Mouse (Mus musculus): ENCODE measurements around the gene Gnptab. TPM values are rescaled to one million over a fixed set of nuclear protein-coding genes. Genes with fewer than 3 reads are reported as not detected.

Gnptab gene
- total RNA-seq, 2 experiments from 2014 or later = 25.2 to 28.7 TPM

DNA sequence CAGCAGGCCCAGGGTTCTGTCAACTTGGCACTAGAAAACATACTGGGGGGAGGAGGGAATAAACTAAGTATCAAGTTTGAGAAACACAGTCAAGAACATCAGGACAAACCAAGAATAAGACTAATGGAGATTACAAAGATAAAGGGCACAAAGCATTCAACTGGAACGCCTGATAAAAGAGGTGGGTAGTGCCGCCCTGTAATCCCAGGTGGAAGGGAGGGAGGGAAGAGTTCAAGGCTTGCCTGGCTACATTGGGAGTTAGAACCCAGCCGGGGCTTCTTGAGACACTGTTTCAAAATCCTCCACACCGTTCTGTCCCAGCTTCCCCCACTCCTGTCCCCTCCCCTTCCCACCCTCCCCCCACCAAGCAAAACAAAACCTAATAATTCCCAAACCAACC, 1.3 kb upstream of the Gnptab start:
- no peak for DNase-seq

GRCm38 (mm10) chr10:88380002-88380401, 1.1 kb downstream of the Gnptab start:
- peak; percentile 44 to 58 for DNase-seq

DNA sequence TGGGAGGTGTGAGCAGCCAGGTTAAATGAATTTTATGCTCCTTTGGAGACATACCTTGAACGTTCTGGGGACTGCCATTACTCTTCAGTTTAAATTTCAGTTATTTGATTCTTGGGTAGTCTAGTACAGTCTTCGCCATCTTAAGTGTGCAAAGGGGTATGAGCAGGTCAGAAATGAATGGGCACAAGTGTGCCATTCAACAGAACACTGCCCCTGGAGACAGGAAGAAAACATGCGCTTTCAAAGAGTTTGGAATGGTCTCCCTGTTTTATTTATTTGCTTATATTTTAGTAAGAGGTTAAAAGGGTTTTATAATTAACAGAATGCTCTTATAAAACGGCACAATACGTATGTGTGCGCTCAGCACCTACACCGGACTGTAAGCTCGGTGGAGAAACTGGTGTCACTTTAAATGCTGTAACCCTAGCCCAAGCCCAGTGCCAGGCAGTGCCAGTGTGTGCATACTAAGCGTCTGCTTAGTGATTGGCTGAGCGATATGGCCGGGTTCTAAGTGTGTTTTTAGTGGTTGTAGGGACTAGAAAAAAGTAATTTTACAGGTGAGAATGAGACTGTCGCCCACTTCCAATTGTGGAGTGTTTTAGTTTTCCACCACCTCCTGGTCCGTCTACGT, 1.6 kb downstream of the Gnptab start:
- DNase-seq = no peak

GRCm38 (mm10) chr10:88381286-88381685, 2.4 kb downstream of the Gnptab start:
- no peak for DNase-seq

- no peak for DNase-seq
These were observed 3.1 kb downstream of the Gnptab start for GRCm38 (mm10) chr10:88382009-88382408.

DNA sequence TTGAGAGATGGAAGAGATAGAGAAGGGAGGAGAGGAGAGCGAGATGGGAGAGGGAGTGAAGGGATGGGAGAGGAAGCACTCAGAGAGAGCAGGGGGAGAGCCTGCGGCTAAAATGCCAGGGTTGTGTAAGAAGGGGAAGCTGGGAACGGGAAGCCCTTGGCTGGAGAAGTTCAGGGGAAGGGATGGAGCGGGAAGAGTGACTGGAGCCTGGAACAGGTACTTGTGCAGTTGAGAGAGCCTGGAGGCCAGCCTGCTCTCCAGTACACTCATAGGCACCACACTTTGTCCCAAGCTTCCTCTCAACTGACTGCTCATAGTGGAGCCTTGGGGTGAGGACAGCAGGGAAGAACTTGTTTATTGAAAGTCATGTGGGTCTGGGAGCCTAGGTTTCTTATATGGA, 4.5 kb downstream of the Gnptab start:
- no peak for DNase-seq

- DNase-seq = no peak
These were observed 5.1 kb downstream of the Gnptab start for GRCm38 (mm10) chr10:88384081-88384480.

GRCm38 (mm10) chr10:88385290-88385689, 6.4 kb downstream of the Gnptab start:
- no peak for DNase-seq

- no peak for DNase-seq
These were observed 6.8 kb downstream of the Gnptab start for GRCm38 (mm10) chr10:88385758-88386157.

DNA sequence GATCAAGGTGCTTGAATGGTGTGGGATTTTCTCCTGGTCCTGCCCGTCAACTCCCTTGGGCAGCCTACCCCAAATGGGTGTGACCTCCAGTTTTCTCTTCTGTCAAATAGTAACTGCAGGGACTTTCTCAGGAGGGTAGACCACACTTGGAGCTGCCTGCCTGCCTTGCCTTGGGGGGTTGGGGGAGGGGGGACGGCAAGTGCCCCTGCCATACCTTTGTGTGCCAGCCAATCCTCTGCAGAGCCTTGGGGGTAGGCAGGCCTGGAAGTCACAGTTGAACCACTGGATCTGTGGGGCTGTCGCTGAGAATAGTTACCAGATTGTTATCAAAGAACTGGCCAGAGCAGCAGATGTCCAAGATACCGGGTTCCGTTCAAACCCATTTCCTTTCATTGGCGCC, 7.3 kb downstream of the Gnptab start:
- DNase-seq = no peak

DNA sequence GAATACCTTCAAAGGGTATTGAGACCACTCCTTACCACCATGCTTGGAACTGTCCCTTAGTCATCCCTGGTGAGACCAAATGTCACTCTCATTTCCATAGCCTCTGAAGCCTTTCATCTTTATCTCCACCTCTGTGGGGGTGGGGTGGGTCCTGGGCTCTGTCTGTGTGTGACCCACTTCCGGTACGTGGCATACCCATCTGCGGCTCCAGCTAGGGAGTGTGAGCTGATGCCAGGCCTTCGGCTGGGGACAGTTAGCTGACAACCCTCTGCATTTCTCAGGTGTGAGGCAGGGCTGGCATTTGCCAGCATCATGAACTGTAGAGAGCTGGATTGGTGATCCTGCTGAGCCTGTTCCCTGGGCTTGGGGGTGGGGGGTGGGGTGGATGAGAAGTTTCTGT, 10.6 kb downstream of the Gnptab start:
- peak; percentile 24 to 49 for DNase-seq

GRCm38 (mm10) chr10:88390096-88390790, 11.3 kb downstream of the Gnptab start:
- peak; percentile 8 to 42 for DNase-seq

- DNase-seq = no peak
These were observed 12.6 kb downstream of the Gnptab start for GRCm38 (mm10) chr10:88391495-88391894.

DNA sequence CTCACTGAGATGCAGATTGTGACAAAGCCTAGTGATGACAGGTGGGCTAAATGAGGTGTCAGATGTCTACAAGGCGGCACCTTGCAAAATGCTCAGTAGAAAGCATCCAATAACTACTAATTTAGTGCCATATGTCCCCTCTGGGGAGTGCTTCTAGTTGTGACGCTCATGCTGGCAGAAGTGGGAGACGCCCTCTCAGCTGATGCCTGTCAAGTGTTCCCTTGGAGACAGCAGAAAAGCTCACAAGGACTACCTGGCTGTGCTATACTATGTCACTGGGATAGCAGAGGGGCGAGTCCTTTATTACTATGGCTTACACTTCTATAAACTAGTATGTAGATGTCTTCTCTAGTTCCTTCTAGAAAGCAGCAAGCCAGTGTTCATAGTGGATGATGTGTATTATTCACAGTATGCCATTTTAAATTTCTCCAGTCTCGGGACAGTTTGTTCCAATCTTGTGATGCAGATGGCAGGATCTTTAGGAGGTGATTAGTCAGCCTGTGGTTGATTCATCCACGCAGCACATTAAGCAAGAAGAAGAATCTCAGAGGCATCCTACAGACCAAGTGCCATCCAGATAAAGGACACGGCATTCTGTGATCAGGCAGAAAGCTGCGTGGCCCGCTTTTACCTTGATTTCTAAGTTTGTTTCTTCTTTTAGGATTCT, 13.4 kb downstream of the Gnptab start:
- DNase-seq = no peak

DNA sequence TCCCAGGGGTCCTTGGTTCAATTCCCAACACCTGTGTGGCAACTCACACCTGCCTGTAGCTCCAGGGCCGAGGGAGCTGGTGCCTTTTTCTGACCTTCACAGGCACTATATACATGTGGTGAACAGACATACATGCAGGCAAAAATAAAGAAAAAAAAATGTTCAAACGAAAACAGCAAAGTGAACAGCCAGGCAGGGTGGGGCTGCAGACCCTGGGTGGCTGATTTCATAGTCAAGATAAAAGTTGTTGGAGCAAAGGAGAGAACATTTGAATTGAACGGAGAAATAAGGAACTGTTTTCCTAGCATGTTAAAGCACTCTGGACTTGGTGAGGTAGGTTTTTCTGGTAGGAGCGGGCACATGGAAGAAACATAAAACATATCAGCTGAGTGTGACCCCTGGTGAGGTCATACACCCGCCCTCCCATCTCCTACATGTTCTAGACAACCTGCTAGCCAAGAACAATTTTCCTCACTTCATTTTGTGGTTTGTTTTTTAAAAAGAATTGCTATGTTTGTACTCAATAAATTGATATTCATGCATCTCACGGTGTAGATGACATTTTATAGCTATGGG, 19.8 kb downstream of the Gnptab start:
- no peak for DNase-seq

GRCm38 (mm10) chr10:88399271-88399670, 20.3 kb downstream of the Gnptab start:
- no peak for DNase-seq

- DNase-seq = no peak
These were observed 24.1 kb downstream of the Gnptab start for GRCm38 (mm10) chr10:88403021-88403420.

- DNase-seq = no peak
These were observed 25.3 kb downstream of the Gnptab start for GRCm38 (mm10) chr10:88404220-88404619.

- DNase-seq = peak; percentile 20 to 30
These were observed 26.9 kb downstream of the Gnptab start for GRCm38 (mm10) chr10:88405812-88406211.

- DNase-seq = no peak
These were observed 29.1 kb downstream of the Gnptab start for GRCm38 (mm10) chr10:88407875-88408631.

DNA sequence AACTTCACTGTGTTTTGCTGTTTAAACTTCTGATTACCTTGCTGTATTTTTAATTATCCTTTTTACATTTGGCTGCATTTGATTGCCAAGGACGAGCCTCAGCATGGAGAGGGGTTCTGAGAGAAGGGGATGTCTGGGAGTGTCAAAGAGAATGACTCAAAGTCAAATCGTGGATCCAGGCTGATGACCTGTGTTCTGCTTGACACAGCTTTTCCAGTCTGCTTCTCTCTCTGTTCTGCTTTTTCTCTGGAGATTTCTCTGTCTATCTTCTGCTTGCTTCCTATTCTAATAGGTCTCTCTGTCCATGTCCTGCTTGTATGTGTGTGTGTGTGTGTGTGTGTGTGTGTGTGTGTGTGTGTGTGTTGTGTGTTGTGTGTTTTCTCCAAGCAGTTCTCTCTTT, 30.8 kb downstream of the Gnptab start:
- no peak for DNase-seq

DNA sequence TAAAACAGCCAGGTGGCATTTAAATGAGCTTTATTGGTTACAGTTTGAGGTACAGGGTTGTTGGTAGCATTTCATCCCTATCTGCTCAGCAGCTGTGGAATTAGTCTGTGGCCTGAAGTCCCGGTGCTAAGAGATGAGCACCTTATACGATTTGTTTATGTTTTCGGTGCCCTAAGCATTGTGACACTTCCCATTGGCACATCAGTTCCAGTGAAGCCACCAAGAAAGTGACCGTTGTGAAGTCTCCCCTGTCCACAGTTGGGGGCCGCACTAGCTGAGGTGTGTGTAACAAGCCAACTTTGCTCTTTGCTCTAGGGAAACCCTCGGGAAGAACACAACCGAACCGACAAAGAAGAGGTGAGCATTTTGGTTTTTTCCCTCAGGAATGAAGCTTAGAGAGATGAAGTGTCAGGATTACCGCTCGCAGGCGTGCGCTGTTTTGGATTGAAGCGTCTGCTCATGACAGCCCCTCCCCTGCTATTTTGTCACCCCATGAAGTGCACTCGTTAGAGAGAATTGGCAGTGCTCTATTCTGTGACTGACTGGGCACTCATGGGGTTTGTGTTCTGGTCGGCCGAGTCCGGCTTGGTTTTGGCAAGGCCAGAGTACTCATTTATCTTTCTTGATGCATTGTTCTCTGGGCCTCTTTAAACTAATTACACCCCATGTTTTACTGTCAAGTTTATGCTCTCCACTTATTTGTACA, 33.5 kb downstream of the Gnptab start:
- DNase-seq = no peak
